Mouse (Mus musculus): ENCODE data around the gene Slc25a5. TPM values are rescaled to one million over a fixed set of nuclear protein-coding genes. Genes with fewer than 3 reads are reported as not detected.

The Slc25a5 gene
- polyA plus RNA-seq, 1 experiment from 2014 or later = 504 TPM

GRCm38 (mm10) chrX:36803189-36803588, 7.7 kb downstream of the Slc25a5 start:
- no peaks in the 10 kb centered on the region for H3K27me3 ChIP-seq
- ATAC-seq (ENCODE audit: insufficient number of reproducible peaks, low FRiP score, low TSS enrichment, low read depth) = no peak
- H3K36me3 ChIP-seq = no peaks in the 10 kb centered on the region
- 61% methylated on average over 5 of the region's 5 CpGs for WGBS
- no peak overlapping the region for H3K4me2 ChIP-seq (replicated peaks)
- H3K27ac ChIP-seq (replicated peaks) = no peak overlapping the region
- H3K9me3 ChIP-seq (replicated peaks) = no peaks in the 10 kb centered on the region
- no peak overlapping the region for H3K4me3 ChIP-seq (replicated peaks)
- H3K4me1 ChIP-seq = 0 out of 2 replicates have a peak, but pooled peaks cover 3% of the 10 kb centered on the region
- no peak overlapping the region for H3K9ac ChIP-seq

GRCm38 (mm10) chrX:36804196-36804595, 8.7 kb downstream of the Slc25a5 start:
- ATAC-seq (ENCODE audit: insufficient number of reproducible peaks, low FRiP score, low TSS enrichment, low read depth) = no peak

GRCm38 (mm10) chrX:36805466-36806235, 10.2 kb downstream of the Slc25a5 start:
- H3K9me3 ChIP-seq (replicated peaks) = no peaks in the 10 kb centered on the region
- no peaks in the 10 kb centered on the region for H3K36me3 ChIP-seq
- no peak overlapping the region for H3K4me3 ChIP-seq (replicated peaks)
- 52% methylated on average over 5 of the region's 5 CpGs for WGBS
- H3K9ac ChIP-seq = no peak overlapping the region
- H3K4me1 ChIP-seq = 0 out of 2 replicates have a peak, but pooled peaks cover 3% of the 10 kb centered on the region
- no peak overlapping the region for H3K4me2 ChIP-seq (replicated peaks)
- H3K27me3 ChIP-seq = no peaks in the 10 kb centered on the region
- ATAC-seq (ENCODE audit: insufficient number of reproducible peaks, low FRiP score, low TSS enrichment, low read depth) = no peak
- H3K27ac ChIP-seq (replicated peaks) = no peak overlapping the region

More at GRCm38 (mm10) chrX:36804196-36804595, 8.7 kb downstream of the Slc25a5 start:
- H3K27ac ChIP-seq (replicated peaks) = no peak overlapping the region
- H3K4me2 ChIP-seq (replicated peaks) = no peak overlapping the region
- H3K27me3 ChIP-seq = no peaks in the 10 kb centered on the region
- no peaks in the 10 kb centered on the region for H3K36me3 ChIP-seq
- no peaks in the 10 kb centered on the region for H3K9me3 ChIP-seq (replicated peaks)
- H3K9ac ChIP-seq = no peak overlapping the region
- 35% methylated on average over 5 of the region's 5 CpGs for WGBS
- H3K4me1 ChIP-seq = 0 out of 2 replicates have a peak, but pooled peaks cover 3% of the 10 kb centered on the region
- no peak overlapping the region for H3K4me3 ChIP-seq (replicated peaks)

- ATAC-seq (ENCODE audit: insufficient number of reproducible peaks, low FRiP score, low TSS enrichment, low read depth) = peak; percentile 89
- Histone ChIP-seq H3K36me3 (no peaks in the 10 kb centered on the region), H3K27ac (replicated peaks) (peak overlapping the region; percentile 83), H3K4me1 (0 out of 2 replicates have a peak, but pooled peaks cover 3% of the 10 kb centered on the region), H3K4me3 (replicated peaks) (peak overlapping the region; percentile 43), H3K9me3 (replicated peaks) (no peaks in the 10 kb centered on the region), H3K9ac (no peak overlapping the region), H3K4me2 (replicated peaks) (peak overlapping the region; percentile 41), H3K27me3 (no peaks in the 10 kb centered on the region)
- 13% methylated on average over 45 of the region's 45 CpGs for WGBS
These were observed 12.2 kb downstream of the Slc25a5 start for GRCm38 (mm10) chrX:36807360-36808317.

- ATAC-seq (ENCODE audit: insufficient number of reproducible peaks, low FRiP score, low TSS enrichment, low read depth) = no peak
- peak overlapping the region; percentile 43 for H3K4me3 ChIP-seq (replicated peaks)
These were observed 12.8 kb downstream of the Slc25a5 start for GRCm38 (mm10) chrX:36808318-36808683.

GRCm38 (mm10) chrX:36811377-36811776, 15.9 kb downstream of the Slc25a5 start:
- H3K4me1 ChIP-seq = 0 out of 2 replicates have a peak, but pooled peaks cover 3% of the 10 kb centered on the region
- no peaks in the 10 kb centered on the region for H3K36me3 ChIP-seq
- WGBS = 40% methylated on average over 5 of the region's 5 CpGs

More at GRCm38 (mm10) chrX:36808318-36808683, 12.8 kb downstream of the Slc25a5 start:
- Histone ChIP-seq H3K36me3 (no peaks in the 10 kb centered on the region), H3K4me1 (0 out of 2 replicates have a peak, but pooled peaks cover 3% of the 10 kb centered on the region), H3K27me3 (no peaks in the 10 kb centered on the region), H3K9ac (no peak overlapping the region), H3K27ac (replicated peaks) (peak overlapping the region; percentile 83), H3K9me3 (replicated peaks) (no peaks in the 10 kb centered on the region), H3K4me2 (replicated peaks) (peak overlapping the region; percentile 41)
- 51% methylated on average over 6 of the region's 6 CpGs for WGBS

GRCm38 (mm10) chrX:36814161-36814836, 18.8 kb downstream of the Slc25a5 start:
- Histone ChIP-seq H3K9me3 (replicated peaks) (no peaks in the 10 kb centered on the region), H3K4me2 (replicated peaks) (no peak overlapping the region), H3K27ac (replicated peaks) (no peak overlapping the region), H3K27me3 (no peaks in the 10 kb centered on the region), H3K4me1 (no peaks in the 10 kb centered on the region), H3K4me3 (replicated peaks) (no peak overlapping the region), H3K36me3 (no peaks in the 10 kb centered on the region), H3K9ac (no peak overlapping the region)
- no peak for ATAC-seq (ENCODE audit: insufficient number of reproducible peaks, low FRiP score, low TSS enrichment, low read depth)
- WGBS = 76% methylated on average over 8 of the region's 8 CpGs

More at GRCm38 (mm10) chrX:36811377-36811776, 15.9 kb downstream of the Slc25a5 start:
- no peaks in the 10 kb centered on the region for H3K9me3 ChIP-seq (replicated peaks)
- H3K4me3 ChIP-seq (replicated peaks) = no peak overlapping the region
- H3K27ac ChIP-seq (replicated peaks) = no peak overlapping the region
- ATAC-seq (ENCODE audit: insufficient number of reproducible peaks, low FRiP score, low TSS enrichment, low read depth) = no peak
- no peaks in the 10 kb centered on the region for H3K27me3 ChIP-seq
- no peak overlapping the region for H3K9ac ChIP-seq
- no peak overlapping the region for H3K4me2 ChIP-seq (replicated peaks)

DNA sequence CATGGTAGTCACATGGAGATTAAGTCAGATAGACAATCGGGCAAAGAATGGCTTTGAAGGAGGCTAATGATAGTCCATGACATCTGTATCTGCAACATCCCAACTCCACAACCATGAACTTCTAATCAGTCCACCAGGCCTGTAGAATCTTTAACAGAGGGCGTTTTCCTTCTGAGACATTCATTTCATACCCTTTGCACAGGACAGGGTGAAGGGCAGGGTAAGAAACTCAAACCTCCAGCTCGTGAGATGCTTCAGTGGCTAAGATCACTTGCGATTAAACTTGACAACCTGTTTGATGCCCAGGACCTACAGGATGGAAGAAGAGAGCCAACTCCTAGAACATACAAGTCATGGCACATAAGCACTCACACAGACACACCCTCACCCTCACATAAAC, 19.6 kb downstream of the Slc25a5 start:
- H3K9me3 ChIP-seq (replicated peaks) = no peaks in the 10 kb centered on the region
- 71% methylated on average over 4 of the region's 4 CpGs for WGBS

GRCm38 (mm10) chrX:36815439-36815838, 20.0 kb downstream of the Slc25a5 start:
- Histone ChIP-seq H3K9me3 (replicated peaks) (no peaks in the 10 kb centered on the region), H3K4me1 (no peaks in the 10 kb centered on the region), H3K4me2 (replicated peaks) (no peak overlapping the region), H3K27ac (replicated peaks) (no peak overlapping the region), H3K9ac (no peak overlapping the region), H3K27me3 (no peaks in the 10 kb centered on the region), H3K4me3 (replicated peaks) (no peak overlapping the region), H3K36me3 (no peaks in the 10 kb centered on the region)
- ATAC-seq (ENCODE audit: insufficient number of reproducible peaks, low FRiP score, low TSS enrichment, low read depth) = no peak
- WGBS = 56% methylated on average over 4 of the region's 4 CpGs

More for the DNA sequence above, 19.6 kb downstream of the Slc25a5 start:
- Histone ChIP-seq H3K4me3 (replicated peaks) (no peak overlapping the region), H3K36me3 (no peaks in the 10 kb centered on the region), H3K4me1 (no peaks in the 10 kb centered on the region), H3K27me3 (no peaks in the 10 kb centered on the region), H3K27ac (replicated peaks) (no peak overlapping the region), H3K4me2 (replicated peaks) (no peak overlapping the region), H3K9ac (no peak overlapping the region)
- ATAC-seq (ENCODE audit: insufficient number of reproducible peaks, low FRiP score, low TSS enrichment, low read depth) = no peak

DNA sequence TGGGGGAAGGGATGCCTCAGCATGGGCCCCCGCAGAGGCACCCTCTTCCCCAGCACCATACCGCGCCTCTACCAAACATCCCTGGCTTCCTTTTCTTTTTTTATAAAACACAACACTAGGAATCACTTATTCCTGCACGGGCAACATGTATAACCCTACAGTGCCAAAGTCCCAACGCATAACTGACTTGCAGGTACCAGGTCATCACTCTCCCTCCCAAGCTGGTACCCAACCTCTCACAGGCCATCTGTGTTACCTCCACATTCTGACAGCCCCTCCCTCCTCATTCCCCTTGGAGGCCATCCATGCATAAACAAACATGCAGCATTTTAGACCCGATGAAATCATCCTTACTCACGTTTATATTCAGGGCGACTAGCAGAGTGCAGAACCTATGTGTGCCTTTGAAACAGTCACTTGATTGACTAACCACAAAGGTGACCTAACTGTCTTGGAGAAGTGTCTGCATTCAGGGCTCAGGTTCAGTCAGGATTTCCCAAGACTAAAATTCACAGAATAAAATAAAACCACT, 21.0 kb downstream of the Slc25a5 start:
- no peak for ATAC-seq (ENCODE audit: insufficient number of reproducible peaks, low FRiP score, low TSS enrichment, low read depth)
- Histone ChIP-seq H3K4me3 (replicated peaks) (0 out of 2 replicates have a peak overlapping the region, but pooled peaks have one; percentile 7), H3K9me3 (replicated peaks) (no peaks in the 10 kb centered on the region), H3K27me3 (no peaks in the 10 kb centered on the region), H3K4me1 (no peaks in the 10 kb centered on the region), H3K27ac (replicated peaks) (no peak overlapping the region), H3K4me2 (replicated peaks) (peak overlapping the region; percentile 36; the same call in 1 of the 2 replicates), H3K9ac (no peak overlapping the region), H3K36me3 (no peaks in the 10 kb centered on the region)
- 28% methylated on average over 8 of the region's 8 CpGs for WGBS
